Mouse (Mus musculus) gastrocnemius, adult 2 months (tissue): ENCODE results near the gene Speer4f1. TPM values are rescaled to one million over a fixed set of nuclear protein-coding genes. Genes with fewer than 3 reads are reported as not detected.
A peak's percentile ranks its signal among the peaks of the same experiment; 100 is the strongest.
"Not testable (repeated sequence)": the region's sequence is repeated elsewhere in the genome, so short reads cannot be mapped to it uniquely, and the experiment has no call there.

ENCODE experiments used
- DNase-seq: peaks from one replicate; pipeline ENCODE4 v3.0.0; 2022
- H3K27ac ChIP-seq: fragments of 200-600 bp; 2 replicates; pipeline ENCODE4 v1.8.1; 2022; ENCODE audit warnings: mild to moderate bottlenecking
- H3K4me3 ChIP-seq: fragments of 200-600 bp; 2 replicates; pipeline ENCODE4 v1.8.1; 2022; ENCODE audit warnings: mild to moderate bottlenecking, moderate library complexity
- CTCF ChIP-seq: fragments of 200-600 bp; IDR thresholded peaks from 2 replicates; pipeline ENCODE4 v1.8.1; 2022; ENCODE audit warnings: antibody characterized with exemption, mild to moderate bottlenecking, moderate library complexity
- intact Hi-C: fragments of 180-260 bp; cut with DNase I; formaldehyde crosslinking; loops from one replicate; pipeline ENCODE4 v1.15.1; 2025
- long read RNA-seq, 2 experiments: library from polyadenylated mRNA; stranded (forward); transcript quantifications; one replicate each; pipeline ENCODE4 v2.0.0; 2021
- total RNA-seq, 2 experiments: library from RNA; stranded (reverse); gene quantifications; 2 replicates each; pipeline ENCODE4 v1.2.3; 2021

Speer4f1 gene
- total RNA-seq: not detected
- long read RNA-seq, experiment 1: 0 reads
- long read RNA-seq, experiment 2: 0 reads

DNA sequence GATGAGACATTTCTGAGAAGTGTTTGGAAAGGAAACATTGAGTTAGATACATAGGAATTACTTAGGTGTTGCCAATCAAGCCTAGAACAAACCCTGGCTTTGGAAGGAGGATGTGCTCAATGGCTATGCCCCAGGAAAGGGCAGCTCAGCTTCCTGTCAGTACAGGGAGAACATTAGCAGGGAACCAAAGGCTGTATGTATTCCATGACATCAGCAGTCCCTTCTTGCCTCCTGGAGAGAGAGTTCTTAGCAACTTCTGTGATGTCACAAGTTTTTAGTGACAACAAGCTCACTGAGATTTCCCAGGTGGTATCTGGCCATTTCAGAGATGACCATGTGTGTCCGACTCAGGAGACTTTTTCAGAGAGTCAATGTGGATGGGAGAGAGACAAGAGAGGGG is at the start of gene Speer4f1:
Gene Speer4f1 (plus strand): TSS at position 301 of the 400 bp plus-strand sequence.
- H3K27ac ChIP-seq, intact Hi-C loops, H3K4me3 ChIP-seq, DNase-seq: not testable (repeated sequence)

DNA sequence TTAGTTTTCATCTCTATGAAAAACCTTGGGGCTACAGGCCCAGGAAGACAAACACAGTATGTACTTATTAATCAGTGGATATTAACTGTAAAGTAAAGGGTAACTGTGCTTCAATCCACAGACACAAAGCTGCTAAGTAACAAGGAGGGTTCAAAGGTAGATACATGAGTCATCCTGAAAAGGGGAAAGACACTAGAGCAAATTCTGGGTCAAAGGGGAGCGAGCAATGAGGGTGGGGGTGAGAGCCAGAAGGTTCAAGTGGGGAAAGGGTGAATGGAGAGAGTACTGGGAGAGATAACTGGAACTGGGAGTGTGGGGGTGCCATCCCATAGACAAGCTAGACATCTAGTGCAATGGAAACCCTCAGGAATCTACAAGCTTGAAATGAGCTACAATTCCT is 49.0 kb upstream of the Speer4f1 start:
- Histone ChIP-seq H3K4me3 (no peak overlapping the region), H3K27ac (no peak overlapping the region)
- DNase-seq: no peak
- TF ChIP-seq CTCF: no peak
- intact Hi-C loops: no loop called here

DNA sequence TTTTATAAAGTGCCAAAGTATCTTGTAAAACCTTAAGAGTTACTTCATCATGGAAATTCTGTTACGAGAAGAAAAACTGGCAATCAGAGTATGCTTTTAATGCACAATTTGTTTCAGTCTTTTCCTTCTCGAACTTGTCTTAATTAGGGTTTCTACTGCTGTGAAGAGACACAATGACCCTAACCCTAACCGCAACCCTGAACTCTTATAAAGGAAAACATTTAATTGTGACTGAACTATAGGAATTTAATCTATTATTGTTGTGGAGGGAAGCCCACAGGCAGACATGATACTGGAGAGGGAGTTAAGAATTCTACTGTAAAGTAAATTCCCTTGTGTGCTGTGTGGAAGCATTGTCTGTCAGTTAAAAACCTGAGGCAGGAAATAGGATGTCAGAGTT is 41.2 kb upstream of the Speer4f1 start:
- H3K27ac ChIP-seq: no peak overlapping the region
- no peak for DNase-seq
- no peak overlapping the region for H3K4me3 ChIP-seq
- TF ChIP-seq CTCF: no peak
- intact Hi-C loops: no loop called here

DNA sequence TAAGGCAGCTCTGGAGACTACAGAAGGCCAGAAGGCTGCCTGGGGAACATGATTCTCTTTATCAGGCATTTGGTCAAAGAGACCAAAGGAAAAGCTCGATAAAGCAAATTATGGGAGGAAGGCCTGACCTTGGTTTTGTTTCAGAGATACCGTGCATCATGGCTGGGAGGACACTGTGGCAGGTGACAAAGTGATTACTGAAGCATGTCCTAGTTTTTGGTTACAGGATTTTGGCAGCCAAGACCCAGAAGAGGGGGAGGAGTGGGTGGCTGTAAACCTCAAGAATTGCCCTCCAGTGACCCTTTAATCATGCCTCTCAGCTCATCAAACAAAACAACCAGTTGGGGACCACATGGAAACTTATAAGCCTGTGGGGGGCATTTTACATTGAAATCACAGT is 39.7 kb upstream of the Speer4f1 start:
- Histone ChIP-seq H3K27ac (peak overlapping the region; percentile 25; the same call in 1 of the 2 replicates), H3K4me3 (no peak overlapping the region)
- peak; percentile 18 for DNase-seq
- intact Hi-C loops: no loop called here
- no peak for TF ChIP-seq CTCF

DNA sequence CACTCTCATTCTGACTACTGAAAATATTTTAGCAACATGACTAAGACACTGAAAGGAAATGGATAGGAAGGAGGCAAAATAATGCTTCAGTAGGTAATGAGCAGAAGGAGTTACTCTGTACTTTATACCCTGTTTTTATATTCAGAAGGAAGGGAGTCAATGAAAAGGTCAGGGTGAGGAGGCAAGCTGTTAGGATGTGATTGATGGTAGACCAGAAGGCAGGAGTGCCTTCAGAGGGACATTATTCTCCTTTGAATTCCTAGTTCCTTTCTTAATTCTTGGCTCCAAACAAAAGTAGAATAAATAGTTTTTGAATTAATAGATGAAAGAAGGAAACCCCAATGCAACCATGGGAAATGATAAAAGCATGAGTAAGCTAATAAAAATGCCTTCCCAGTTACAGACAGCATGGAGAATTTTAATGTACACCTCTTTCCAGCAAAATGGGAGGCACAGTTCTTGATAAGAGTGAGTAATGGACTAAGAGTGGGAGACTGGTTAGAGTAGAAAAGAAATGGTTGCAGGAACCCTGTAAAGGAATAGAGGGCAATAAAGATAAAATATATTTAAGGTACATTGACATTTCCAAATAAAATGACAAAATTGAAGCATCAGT is 36.3 kb upstream of the Speer4f1 start:
- H3K4me3 ChIP-seq: no peak overlapping the region
- H3K27ac ChIP-seq: no peak overlapping the region
- no peak for DNase-seq
- no peak for TF ChIP-seq CTCF
- intact Hi-C loops: no loop called here

DNA sequence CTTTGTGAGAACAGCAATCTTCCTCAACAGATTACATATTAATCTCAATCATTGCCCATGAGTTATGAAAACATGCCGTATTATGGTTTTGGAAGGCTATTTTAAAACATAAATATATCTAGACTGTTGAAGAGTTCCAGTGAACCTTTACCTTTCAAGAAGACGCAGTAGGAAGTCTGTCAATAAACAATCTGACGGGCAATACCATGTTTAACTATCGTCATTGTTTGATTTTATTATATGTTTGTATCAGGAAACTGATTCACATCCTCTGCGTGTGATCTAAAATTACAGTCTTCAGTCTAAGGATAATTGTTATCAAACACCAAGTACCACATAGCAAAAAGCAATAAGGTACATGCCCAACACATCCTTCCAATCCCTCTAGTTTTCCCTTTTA is 21.8 kb upstream of the Speer4f1 start:
- Histone ChIP-seq H3K4me3 (no peak overlapping the region), H3K27ac (no peak overlapping the region)
- intact Hi-C loops: no loop called here
- no peak for TF ChIP-seq CTCF
- no peak for DNase-seq

DNA sequence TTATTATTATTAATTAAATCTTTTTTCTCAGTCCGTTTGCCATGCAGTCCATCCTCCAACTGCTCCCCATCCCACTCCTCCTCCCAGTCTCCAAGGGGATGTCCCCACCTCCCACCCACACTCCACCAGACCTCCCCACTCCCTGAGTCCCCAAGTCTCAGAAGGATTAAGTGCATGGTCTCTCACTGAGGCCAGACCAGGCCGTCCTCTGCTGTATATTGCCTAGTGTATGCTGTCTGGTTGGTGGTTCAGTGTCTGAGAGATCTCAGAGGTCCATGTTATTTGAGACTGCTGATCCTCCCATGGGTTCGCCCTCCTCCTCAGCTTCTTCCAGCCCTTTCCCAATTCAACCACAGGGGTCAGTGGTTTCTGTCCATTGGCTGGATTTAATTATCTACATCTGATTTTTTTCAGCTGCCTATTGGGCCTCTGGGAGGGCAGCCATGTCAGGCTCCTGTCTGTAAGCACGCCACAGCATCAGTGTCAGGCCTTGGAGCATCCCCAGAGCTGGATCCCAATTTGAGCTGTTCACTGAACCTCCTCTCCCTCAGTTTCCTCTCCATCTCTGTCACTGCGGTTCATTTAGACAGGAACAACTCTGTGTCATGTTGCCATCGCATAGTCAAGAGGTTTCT is 20.8 kb upstream of the Speer4f1 start:
- intact Hi-C loops: no loop called here
- no peak for DNase-seq
- Histone ChIP-seq H3K4me3 (no peak overlapping the region), H3K27ac (no peak overlapping the region)
- TF ChIP-seq CTCF: no peak

DNA sequence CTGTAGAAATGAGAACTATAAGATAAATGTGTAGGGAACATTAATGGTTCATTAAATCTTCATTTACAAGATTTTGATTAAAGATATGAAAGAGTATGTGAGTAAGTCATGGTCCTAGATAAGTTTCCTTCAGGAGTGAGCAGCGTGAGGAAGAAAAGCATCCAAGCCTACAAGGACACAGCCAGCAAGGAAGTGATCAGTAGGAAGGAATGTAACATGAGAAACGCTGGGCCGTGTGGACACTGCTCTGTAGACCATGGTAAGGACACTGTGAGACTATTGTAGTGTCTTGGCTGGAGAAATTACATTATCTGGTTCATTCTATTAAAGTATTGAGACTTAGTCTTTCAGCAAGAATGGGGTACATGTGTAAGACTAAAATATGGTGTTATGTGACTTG is 19.2 kb upstream of the Speer4f1 start:
- H3K27ac ChIP-seq: no peak overlapping the region
- no peak overlapping the region for H3K4me3 ChIP-seq
- intact Hi-C loops: no loop called here
- no peak for TF ChIP-seq CTCF
- DNase-seq: no peak

DNA sequence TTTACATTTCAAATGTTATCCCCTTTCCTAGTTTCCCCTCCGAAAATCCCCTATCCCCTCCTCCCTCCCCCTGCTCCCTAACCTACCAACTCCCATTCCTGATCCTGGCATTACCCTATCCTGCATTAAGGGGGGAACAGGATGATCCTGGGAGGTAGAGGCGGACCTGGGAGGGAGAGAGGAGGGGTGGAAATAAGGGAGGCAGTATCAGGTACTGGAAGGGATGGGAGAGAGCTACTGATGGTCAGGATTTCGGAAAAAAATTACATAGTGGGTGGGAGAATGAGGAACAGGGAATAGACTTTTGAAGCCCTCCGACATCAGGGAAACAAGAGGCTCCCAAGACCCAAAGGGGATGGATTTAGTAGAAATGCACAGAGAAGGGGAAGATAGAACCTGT is 7.8 kb upstream of the Speer4f1 start:
- DNase-seq, H3K27ac ChIP-seq, H3K4me3 ChIP-seq, intact Hi-C loops: not testable (repeated sequence)

DNA sequence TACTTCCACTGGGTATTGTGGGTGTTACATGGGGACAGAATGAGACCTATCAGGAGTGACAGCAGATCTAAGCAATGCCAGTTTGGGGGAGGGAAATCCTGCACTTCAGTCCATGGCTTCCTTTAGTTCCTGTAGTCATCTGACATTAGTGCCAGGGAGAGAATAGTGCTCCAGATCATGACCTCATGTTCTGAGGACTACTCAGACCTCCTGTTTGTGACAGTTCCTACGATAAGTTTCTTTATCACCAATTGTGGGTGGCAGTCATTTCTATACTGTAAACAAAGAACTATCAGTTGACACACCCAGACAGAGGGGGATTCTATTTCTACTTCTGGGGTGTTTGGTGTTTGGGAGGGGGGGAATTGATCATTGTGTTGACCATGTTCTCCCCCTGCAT is 578 bp downstream of the Speer4f1 start:
- no peak overlapping the region for H3K27ac ChIP-seq
- DNase-seq: no peak
- H3K4me3 ChIP-seq: no peak overlapping the region
- intact Hi-C loops: no loop called here
- no peak for TF ChIP-seq CTCF

DNA sequence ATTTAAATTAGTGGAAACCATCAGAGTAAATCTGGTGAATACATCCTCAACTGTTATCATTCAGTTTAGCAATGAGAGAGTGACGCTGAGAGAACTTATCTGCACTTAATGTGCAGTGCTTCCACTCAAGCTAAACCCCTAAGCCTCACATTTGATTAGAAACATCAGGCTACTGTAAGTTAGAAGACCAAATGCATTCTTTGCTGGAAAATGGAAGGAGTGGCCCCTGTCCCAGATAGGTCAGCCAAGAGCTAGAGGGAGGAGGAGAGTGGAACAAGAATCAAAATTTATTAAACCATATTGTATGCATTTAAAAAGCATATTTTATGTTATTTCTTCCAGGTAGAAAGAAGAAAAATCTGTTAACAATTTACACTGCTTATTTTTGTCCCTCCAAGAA is 14.0 kb downstream of the Speer4f1 start:
- peak overlapping the region; percentile 20 for H3K27ac ChIP-seq
- intact Hi-C loops: no loop called here
- TF ChIP-seq CTCF: no peak
- H3K4me3 ChIP-seq: no peak overlapping the region
- DNase-seq: no peak

DNA sequence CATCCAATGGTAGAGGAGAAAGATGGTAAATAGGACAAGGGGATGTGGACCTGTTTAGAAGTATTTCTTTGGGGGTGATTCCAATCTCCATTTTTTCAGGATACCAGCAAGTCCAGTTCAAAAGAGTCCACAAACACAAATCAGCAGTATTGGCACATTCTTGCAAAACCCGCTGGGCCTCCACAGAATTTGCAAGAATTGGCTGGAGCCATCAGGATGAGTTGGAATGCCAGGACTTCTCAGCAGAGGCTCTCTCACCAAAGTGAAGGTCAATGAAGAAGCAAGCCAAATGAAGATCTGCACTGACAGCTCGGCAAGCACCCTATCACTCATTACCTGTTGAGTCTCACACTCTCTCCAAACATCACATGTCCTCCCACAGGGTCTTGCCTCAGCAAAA is 19.7 kb downstream of the Speer4f1 start:
- Histone ChIP-seq H3K4me3 (no peak overlapping the region), H3K27ac (no peak overlapping the region)
- no peak for TF ChIP-seq CTCF
- intact Hi-C loops: no loop called here
- no peak for DNase-seq

DNA sequence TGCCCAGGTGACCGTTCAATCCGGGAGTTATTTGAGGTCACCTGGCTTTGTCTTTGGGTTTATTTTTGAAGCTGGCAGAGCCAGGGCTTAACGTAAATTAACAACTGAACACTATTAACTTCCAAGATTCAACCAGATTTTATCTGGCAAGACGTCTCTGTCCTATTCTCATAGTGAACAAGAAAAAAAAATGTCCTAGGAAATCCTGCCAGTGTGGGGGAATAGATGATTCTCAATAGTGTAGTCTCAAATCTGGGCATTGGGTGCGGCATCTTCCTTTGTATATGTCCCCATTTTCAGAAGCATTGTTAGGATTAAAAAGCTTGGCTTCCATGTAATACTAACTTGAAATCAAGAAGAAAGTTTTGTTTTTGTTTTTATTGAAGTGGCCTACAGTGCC is 20.8 kb downstream of the Speer4f1 start:
- Histone ChIP-seq H3K27ac (no peak overlapping the region), H3K4me3 (no peak overlapping the region)
- no peak for TF ChIP-seq CTCF
- intact Hi-C loops: no loop called here
- no peak for DNase-seq

DNA sequence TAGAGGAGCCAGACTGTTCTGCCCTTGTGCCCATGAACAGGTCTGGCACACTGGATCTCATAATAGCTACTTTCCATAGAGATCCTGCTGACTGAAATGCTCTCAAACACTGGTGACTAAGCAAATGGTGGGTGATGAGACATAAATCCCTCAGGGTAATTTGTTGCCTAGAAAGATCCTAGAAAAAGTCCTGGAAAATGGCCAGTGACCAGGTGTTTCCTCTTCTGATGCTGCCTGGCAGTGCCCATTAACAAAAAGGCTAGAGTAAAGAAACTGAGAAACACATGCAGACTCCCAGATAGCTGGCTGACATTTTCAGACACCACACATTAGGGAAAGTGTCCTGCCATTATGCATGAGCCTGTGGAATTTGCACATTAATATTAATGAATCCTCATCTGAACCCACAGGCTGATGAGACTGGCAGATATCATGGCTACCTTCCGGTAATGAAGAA is 24.0 kb downstream of the Speer4f1 start:
- no peak for TF ChIP-seq CTCF
- intact Hi-C loops: no loop called here
- no peak for DNase-seq

More for the DNA sequence above, 24.0 kb downstream of the Speer4f1 start:
- Histone ChIP-seq H3K27ac (no peak overlapping the region), H3K4me3 (no peak overlapping the region)
